Mouse (Mus musculus) cerebellum, adult 2 months (tissue): ENCODE measurements around the gene Mettl17.

Source experiments
- CTCF ChIP-seq: fragments of 200-500 bp; IDR thresholded peaks from 2 replicates; pipeline ENCODE4 v1.5.1; 2011; ENCODE audit warnings: low read depth, mild to moderate bottlenecking, control low read depth, low read length, moderate library complexity, borderline replicate concordance; ENCODE audit not compliant: insufficient read depth
- POLR2A ChIP-seq: fragments of 200-500 bp; IDR thresholded peaks from 2 replicates; pipeline ENCODE4 v1.6.1; 2011; ENCODE audit warnings: low read length, control low read depth, borderline replicate concordance; ENCODE audit not compliant: insufficient read depth

GRCm38 (mm10) chr14:51884031-51884544 lies 554 bp upstream of the Mettl17 start:
- no peak for TF ChIP-seq CTCF
- TF ChIP-seq POLR2A, result no peak
